11 mouse cellular contexts compared by ENCODE assay signal in the genomic region with DNA sequence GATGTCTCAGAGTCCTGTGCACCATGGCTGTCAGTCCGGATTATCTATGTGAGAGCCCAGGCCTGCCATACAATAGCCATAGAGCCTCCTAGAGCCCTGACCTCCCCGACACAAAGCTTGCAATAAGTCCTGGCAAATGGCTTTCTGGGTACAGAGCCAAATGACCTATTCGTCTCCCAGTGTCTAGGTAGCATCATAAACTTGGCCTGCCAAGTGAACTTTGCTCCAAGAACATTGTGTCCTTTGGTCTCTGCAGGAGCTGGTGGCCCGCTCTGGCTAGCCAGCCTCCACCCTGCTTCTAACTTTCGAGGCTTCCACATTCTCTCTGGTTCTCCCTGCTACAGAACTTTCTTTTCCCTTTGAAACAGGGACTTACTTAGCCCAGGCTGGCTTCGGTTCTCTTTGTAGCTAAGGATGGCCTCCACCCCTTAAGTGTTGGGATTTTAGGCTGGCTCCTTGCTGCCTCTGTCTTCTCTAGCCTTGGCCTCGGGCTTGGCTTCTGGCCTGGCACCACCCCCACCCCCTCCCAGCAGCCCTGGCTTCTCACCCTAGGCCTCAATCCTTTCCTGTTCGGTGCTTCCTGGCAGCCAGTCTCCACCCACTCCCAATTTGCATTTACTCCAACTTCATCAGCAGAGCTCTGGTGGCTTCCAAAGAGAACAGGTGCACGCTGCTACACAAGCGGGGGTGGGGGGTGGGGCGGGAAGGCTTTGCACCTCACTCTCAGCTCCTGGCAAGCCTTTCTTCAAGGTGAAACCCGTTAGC.
DNase-seq lines count a peak whose midpoint lies in the region; ATAC-seq and TF ChIP-seq lines count a peak whose summit lies in the region.
"Had no signal": no experiment of that assay in that cellular context is flagged by ENCODE, and none has a peak within 500 bp of the region (broad histone marks: within the 10 kb centered on the region; RNA-seq: fewer than 3 reads in every experiment).

No protein-coding gene starts in this region.

- 41% methylated on average over 12 of the region's 12 CpGs for WGBS in kidney, embryonic 14.5 days

- peak; percentile 35; the same call in 1 of the 2 replicates for TF ChIP-seq POLR2A in CH12.LX (IDR thresholded peaks at IDR 0.05; ENCODE audit: low read depth, low read length)

- H3K9me3 ChIP-seq in kidney, embryonic 14.5 days (ENCODE audit: control insufficient read depth, low read length), result no peaks in the 10 kb centered on the region
- no peaks in the 10 kb centered on the region for H3K9me3 ChIP-seq in CH12.LX (replicated peaks; ENCODE audit: low read length)
- H3K9me3 ChIP-seq: forebrain, embryonic 15.5 days; hindbrain, embryonic 15.5 days had no signal

- H3K27me3 ChIP-seq in kidney, embryonic 14.5 days (ENCODE audit: control insufficient read depth, insufficient read depth, low read length), result 0 out of 2 replicates have a peak, but pooled peaks cover 2% of the 10 kb centered on the region
- H3K27me3 ChIP-seq in CH12.LX (replicated peaks), result no peaks in the 10 kb centered on the region
- H3K27me3 ChIP-seq: forebrain, embryonic 15.5 days; hindbrain, embryonic 15.5 days had no signal

- no peak; the same call in none of the 2 replicates for TF ChIP-seq RAD21 in CH12.LX (IDR thresholded peaks at IDR 0.05; ENCODE audit: low read depth, low read length)

- TF ChIP-seq CTCF in CH12.LX (conservative IDR thresholded peaks at IDR 0.05 in 1 of 2, IDR thresholded peaks at IDR 0.05 in 1 of 2; ENCODE audit: low read depth in 2 of 2, low read length in 2 of 2), result no peak
- TF ChIP-seq CTCF in layer of hippocampus, adult 2 months (conservative IDR thresholded peaks at IDR 0.05), result no peak

- H3K4me2 ChIP-seq in kidney, embryonic 14.5 days (replicated peaks; ENCODE audit: low read depth, low read length), result no peak overlapping the region
- H3K4me2 ChIP-seq in CH12.LX (ENCODE audit: insufficient read depth, low read depth, poor library complexity, severe bottlenecking), result no peak overlapping the region
- H3K4me2 ChIP-seq: forebrain, embryonic 15.5 days; hindbrain, embryonic 15.5 days had no signal

- H3K27ac ChIP-seq in kidney, embryonic 14.5 days (ENCODE audit: low read depth, low read length), result no peak overlapping the region
- H3K27ac ChIP-seq in CH12.LX (ENCODE audit: insufficient read depth, low read depth), result no peak overlapping the region
- H3K27ac ChIP-seq in layer of hippocampus, adult 2 months, result no peak overlapping the region
- H3K27ac ChIP-seq: forebrain, embryonic 15.5 days; hindbrain, embryonic 15.5 days; liver, embryonic 14.5 days had no signal

- H3K36me3 ChIP-seq in kidney, embryonic 14.5 days (ENCODE audit: control insufficient read depth, insufficient read depth, low read length), result no peaks in the 10 kb centered on the region
- no peaks in the 10 kb centered on the region for H3K36me3 ChIP-seq in CH12.LX (replicated peaks in 1 of 2; ENCODE audit: control insufficient read depth in 1 of 2, insufficient read depth in 1 of 2, low read length in 1 of 2)
- H3K36me3 ChIP-seq: forebrain, embryonic 15.5 days; hindbrain, embryonic 15.5 days had no signal

- in situ Hi-C loops in CH12.LX (cut with MboI; ENCODE audit: low pct_ligation_motif_present, low pct_unique_long_range_greater_than_20kb, low sequenced_read_pairs), result no loop called here

- no peaks in the 10 kb centered on the region for H3K4me1 ChIP-seq in kidney, embryonic 14.5 days (ENCODE audit: control insufficient read depth, insufficient read depth, low read length)
- peaks cover 10 to 59% of the 10 kb centered on the region in 2 experiments for H3K4me1 ChIP-seq in CH12.LX (ENCODE audit: control insufficient read depth in 1 of 2, insufficient read depth in 2 of 2)

- dilution Hi-C loops in CH12.LX (cut with MboI; ENCODE audit: extremely low pct_ligation_motif_present, extremely low pct_unique_long_range_greater_than_20kb, low sequenced_read_pairs), result no loop called here

- H3K4me3 ChIP-seq in kidney, embryonic 14.5 days (ENCODE audit: low read length), result no peak overlapping the region
- peak overlapping the region in 1 of 3 experiments; percentile 7 for H3K4me3 ChIP-seq in CH12.LX (replicated peaks in 1 of 3; ENCODE audit: low read depth in 2 of 3, low read length in 2 of 3, poor library complexity in 1 of 3)
- H3K4me3 ChIP-seq in layer of hippocampus, adult 2 months, result no peak overlapping the region
- H3K4me3 ChIP-seq: forebrain, embryonic 15.5 days; hindbrain, embryonic 15.5 days had no signal

- no peaks in the 10 kb centered on the region for H3K79me2 ChIP-seq in CH12.LX (replicated peaks; ENCODE audit: control insufficient read depth, extremely low read depth, insufficient read depth, poor library complexity, severe bottlenecking)

- no peak overlapping the region for H3K9ac ChIP-seq in kidney, embryonic 14.5 days (ENCODE audit: low read depth, low read length)
- no peak overlapping the region for H3K9ac ChIP-seq in CH12.LX (ENCODE audit: insufficient read depth, low read depth)
- H3K9ac ChIP-seq: forebrain, embryonic 15.5 days; hindbrain, embryonic 15.5 days; liver, embryonic 14.5 days had no signal

- peak; percentile 58; the same call in 1 of the 2 replicates for TF ChIP-seq EP300 in CH12.LX (IDR thresholded peaks at IDR 0.05; ENCODE audit: low read length)

- no peak for ATAC-seq in kidney, embryonic 14.5 days (ENCODE audit: low FRiP score, low TSS enrichment)
- ATAC-seq: forebrain, embryonic 15.5 days had no signal

- peak; percentile 14 for DNase-seq in cerebellum, adult 11-12 months
- DNase-seq in cerebellum, adult 11 months, result no peak
- DNase-seq in kidney, adult 18-20 months, result peak; percentile 84
- DNase-seq in CH12.LX (ENCODE audit: extremely low read depth), result peak; percentile 90
- DNase-seq in kidney, postnatal 10 days, result peak; percentile 13
- DNase-seq in T-cell, adult 2 months (ENCODE audit: low spot score), result no peak
- no peak for DNase-seq in layer of hippocampus, adult 2 months (ENCODE audit: low spot score in 2 of 2)

TF ChIP-seq in CH12.LX, 34 proteins besides CTCF, POLR2A, EP300 and RAD21:
- TF ChIP-seq PAX5 (IDR thresholded peaks at IDR 0.05; ENCODE audit: low read length), result no peak
- TF ChIP-seq TBP (conservative IDR thresholded peaks at IDR 0.05; ENCODE audit: low read depth, low read length), result no peak
- no peak for TF ChIP-seq KAT2A (IDR thresholded peaks at IDR 0.05; ENCODE audit: insufficient replicate concordance, low read length)
- no peak for TF ChIP-seq ZKSCAN1 (IDR thresholded peaks at IDR 0.05; ENCODE audit: borderline replicate concordance, low read depth, low read length)
- TF ChIP-seq RCOR1 (conservative IDR thresholded peaks at IDR 0.05; ENCODE audit: low read depth, low read length), result 0 out of 2 replicates have a peak, but pooled peaks have one; percentile 48
- TF ChIP-seq GABPA (IDR thresholded peaks at IDR 0.05; ENCODE audit: insufficient replicate concordance, low read depth, low read length), result no peak
- TF ChIP-seq BHLHE40 (IDR thresholded peaks at IDR 0.05; ENCODE audit: low read depth, low read length), result peak; percentile 52
- TF ChIP-seq SMC3 (IDR thresholded peaks at IDR 0.05; ENCODE audit: low read depth, low read length), result peak; percentile 8; the same call in 1 of the 2 replicates
- TF ChIP-seq MAX (IDR thresholded peaks at IDR 0.05; ENCODE audit: low read length), result no peak; the same call in 1 of the 2 replicates
- peak; percentile 83 for TF ChIP-seq CHD2 (IDR thresholded peaks at IDR 0.05; ENCODE audit: low read length)
- peak; percentile 66; the same call in 1 of the 2 replicates for TF ChIP-seq MAZ (IDR thresholded peaks at IDR 0.05; ENCODE audit: low read depth, low read length)
- TF ChIP-seq POLR2AphosphoS2 (IDR thresholded peaks at IDR 0.05; ENCODE audit: low read depth, low read length), result no peak
- TF ChIP-seq MEF2A (IDR thresholded peaks at IDR 0.05; ENCODE audit: borderline replicate concordance, low read depth, low read length), result peak; percentile 59; the same call in 1 of the 2 replicates
- no peak for TF ChIP-seq MYC (IDR thresholded peaks at IDR 0.05; ENCODE audit: low read depth, low read length)
- no peak for TF ChIP-seq CHD1 (IDR thresholded peaks at IDR 0.05; ENCODE audit: low read depth, low read length)
- no peak for TF ChIP-seq USF2 (conservative IDR thresholded peaks at IDR 0.05; ENCODE audit: low read depth, low read length)
- TF ChIP-seq MXI1 (IDR thresholded peaks at IDR 0.05; ENCODE audit: low read depth, low read length), result no peak
- no peak for TF ChIP-seq NELFE (IDR thresholded peaks at IDR 0.05; ENCODE audit: low read depth, low read length)
- TF ChIP-seq ETS1 (conservative IDR thresholded peaks at IDR 0.05; ENCODE audit: low read depth, low read length), result peak; percentile 58; the same call in 1 of the 2 replicates
- no peak for TF ChIP-seq E2F4 (IDR thresholded peaks at IDR 0.05; ENCODE audit: insufficient replicate concordance, low read depth, low read length)
- TF ChIP-seq JUND (conservative IDR thresholded peaks at IDR 0.05; ENCODE audit: low read depth, low read length), result no peak
- TF ChIP-seq ZNF384 (IDR thresholded peaks at IDR 0.05; ENCODE audit: low read depth, low read length), result no peak
- TF ChIP-seq HCFC1 (IDR thresholded peaks at IDR 0.05; ENCODE audit: low read depth, low read length), result peak; percentile 57; the same call in 1 of the 2 replicates
- TF ChIP-seq NRF1 (IDR thresholded peaks at IDR 0.05; ENCODE audit: low read depth, low read length), result no peak
- TF ChIP-seq ZC3H11A (IDR thresholded peaks at IDR 0.05; ENCODE audit: low read depth, low read length), result no peak
- TF ChIP-seq MAFK (IDR thresholded peaks at IDR 0.05; ENCODE audit: insufficient replicate concordance, low read length), result no peak
- TF ChIP-seq IRF4 (IDR thresholded peaks at IDR 0.05; ENCODE audit: low read depth, low read length), result peak; percentile 52; the same call in 1 of the 2 replicates
- TF ChIP-seq ZMIZ1 (IDR thresholded peaks at IDR 0.05; ENCODE audit: low read depth, low read length), result no peak
- no peak for TF ChIP-seq UBTF (IDR thresholded peaks at IDR 0.05; ENCODE audit: low read depth, low read length)
- no peak for TF ChIP-seq USF1 (IDR thresholded peaks at IDR 0.05; ENCODE audit: low read depth, low read length)
- peak; percentile 80 for TF ChIP-seq TCF12 (IDR thresholded peaks at IDR 0.05; ENCODE audit: low read depth, low read length)
- TF ChIP-seq JUN (IDR thresholded peaks at IDR 0.05; ENCODE audit: insufficient read depth, low read depth, low read length), result no peak
- no peak for TF ChIP-seq SIN3A (IDR thresholded peaks at IDR 0.05; ENCODE audit: low read length)
- TF ChIP-seq ELF1 (IDR thresholded peaks at IDR 0.05; ENCODE audit: low read depth, low read length), result peak; percentile 76

Comparison
In these comparisons a context has a peak if more than half of its experiments do, and no peak if none do; other contexts are left out.
1. DNase-seq: peak in cerebellum, adult 11-12 months (single experiment), kidney, adult 18-20 months (single experiment), CH12.LX (single experiment) and kidney, postnatal 10 days (single experiment); none in cerebellum, adult 11 months (single experiment), T-cell, adult 2 months (single experiment) and layer of hippocampus, adult 2 months (0 of 2).